Mouse (Mus musculus): ENCODE data around the gene Eps15l1. TPM values are rescaled to one million over a fixed set of nuclear protein-coding genes. Genes with fewer than 3 reads are reported as not detected.

Eps15l1 gene
- polyA plus RNA-seq, 1 experiment from 2014 or later = 53.4 TPM

- no peak overlapping the region for H3K4me3 ChIP-seq (ENCODE audit: inconsistent target)
- no peaks in the 10 kb centered on the region for H3K79me2 ChIP-seq (ENCODE audit: inconsistent target)
- 90% methylated on average over 3 of the region's 3 CpGs for WGBS (ENCODE audit: missing documents)
- no peak overlapping the region for H3K27ac ChIP-seq
- no peaks in the 10 kb centered on the region for H3K36me3 ChIP-seq (ENCODE audit: inconsistent target)
These were observed 108.2 kb downstream of the Eps15l1 start for GRCm38 (mm10) chr8:72312926-72313518.

GRCm38 (mm10) chr8:72310849-72311506 lies 110.3 kb downstream of the Eps15l1 start:
- Histone ChIP-seq H3K27ac (no peak overlapping the region), H3K4me3 (ENCODE audit: inconsistent target) (no peak overlapping the region), H3K36me3 (ENCODE audit: inconsistent target) (no peaks in the 10 kb centered on the region), H3K79me2 (ENCODE audit: inconsistent target) (no peaks in the 10 kb centered on the region)
- 87% methylated on average over 8 of the region's 8 CpGs for WGBS (ENCODE audit: missing documents)

DNA sequence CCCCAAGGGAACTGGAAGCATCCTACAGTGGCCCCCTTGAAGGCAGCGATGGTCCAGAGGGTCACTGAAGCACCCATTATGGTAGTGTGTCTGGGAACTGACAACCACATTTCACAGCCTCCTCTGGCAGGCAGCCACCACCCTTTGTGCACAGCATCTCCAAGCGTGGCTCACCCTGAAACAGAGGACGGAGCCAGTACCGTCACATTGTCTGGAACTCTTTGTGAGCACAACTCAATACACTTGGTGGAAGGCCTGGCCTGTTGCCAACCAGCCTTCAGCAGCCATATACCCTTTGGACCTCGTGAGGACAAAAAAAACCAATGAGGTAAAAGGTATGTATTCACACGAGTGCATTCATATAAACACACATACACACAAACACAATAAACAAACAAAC lies 113.0 kb downstream of the Eps15l1 start:
- Histone ChIP-seq H3K36me3 (ENCODE audit: inconsistent target) (no peaks in the 10 kb centered on the region), H3K79me2 (ENCODE audit: inconsistent target) (no peaks in the 10 kb centered on the region), H3K27ac (no peak overlapping the region), H3K4me3 (ENCODE audit: inconsistent target) (no peak overlapping the region)
- WGBS (ENCODE audit: missing documents) = 84% methylated on average over 6 of the region's 6 CpGs

DNA sequence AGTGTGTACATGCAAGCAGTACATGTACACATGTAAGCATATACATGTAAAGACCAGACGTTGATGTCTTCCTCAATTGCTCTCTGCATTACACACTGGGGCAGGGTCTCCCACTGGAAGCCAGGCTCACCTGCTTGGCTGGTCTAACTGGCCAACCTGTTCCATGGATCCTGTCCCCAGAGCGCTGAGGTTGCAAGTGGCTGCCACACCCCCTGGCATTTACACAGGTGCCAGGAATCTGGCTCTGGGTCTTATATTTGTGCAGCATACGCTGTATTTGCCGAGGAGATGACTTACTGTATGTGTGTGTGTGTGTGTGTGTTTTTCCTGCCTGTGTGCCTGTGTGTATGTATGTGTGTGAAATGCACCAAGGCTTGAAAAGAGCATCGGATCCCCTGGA lies 114.3 kb downstream of the Eps15l1 start:
- no peak overlapping the region for H3K4me3 ChIP-seq (ENCODE audit: inconsistent target)
- 88% methylated on average over 4 of the region's 5 CpGs for WGBS (ENCODE audit: missing documents)
- no peaks in the 10 kb centered on the region for H3K79me2 ChIP-seq (ENCODE audit: inconsistent target)
- H3K36me3 ChIP-seq (ENCODE audit: inconsistent target) = no peaks in the 10 kb centered on the region
- H3K27ac ChIP-seq = no peak overlapping the region

GRCm38 (mm10) chr8:72305210-72305905 lies 115.9 kb downstream of the Eps15l1 start, which contains the start of gene Gm10282:
Gm10282 (minus strand) TSS chr8:72305260.
- Histone ChIP-seq H3K27ac (0 out of 2 replicates have a peak within 1 kb of the TSS, but pooled peaks have one; percentile 21), H3K4me3 (ENCODE audit: inconsistent target) (no peak within 1 kb of the TSS), H3K79me2 (ENCODE audit: inconsistent target) (no peaks in the 10 kb centered on the region), H3K36me3 (ENCODE audit: inconsistent target) (no peaks in the 10 kb centered on the region)
- 90% methylated on average over 7 of the region's 16 CpGs for WGBS (ENCODE audit: missing documents)

DNA sequence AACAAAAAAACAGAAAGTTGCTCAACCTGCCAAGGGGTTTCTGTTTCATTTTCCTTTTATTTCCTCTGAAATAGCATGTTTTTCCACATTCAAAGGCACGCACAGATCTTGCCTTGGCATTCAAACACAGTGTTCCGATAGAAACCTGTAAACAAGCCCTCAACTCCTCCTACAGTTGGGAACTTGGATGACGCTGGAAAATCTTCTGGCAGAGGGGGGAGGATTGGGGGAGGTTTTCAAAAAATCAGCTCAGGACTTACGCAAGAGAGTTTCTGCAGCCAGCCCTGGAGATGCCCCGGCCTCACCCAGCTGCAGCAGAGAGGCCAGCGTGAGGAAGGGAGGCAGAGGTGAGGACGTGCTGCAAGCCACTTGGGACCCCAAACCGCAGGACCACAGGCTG lies 117.6 kb downstream of the Eps15l1 start:
- peak overlapping the region; percentile 19 for H3K4me3 ChIP-seq (ENCODE audit: inconsistent target)
- 3% methylated on average over 8 of the region's 8 CpGs for WGBS (ENCODE audit: missing documents)

DNA sequence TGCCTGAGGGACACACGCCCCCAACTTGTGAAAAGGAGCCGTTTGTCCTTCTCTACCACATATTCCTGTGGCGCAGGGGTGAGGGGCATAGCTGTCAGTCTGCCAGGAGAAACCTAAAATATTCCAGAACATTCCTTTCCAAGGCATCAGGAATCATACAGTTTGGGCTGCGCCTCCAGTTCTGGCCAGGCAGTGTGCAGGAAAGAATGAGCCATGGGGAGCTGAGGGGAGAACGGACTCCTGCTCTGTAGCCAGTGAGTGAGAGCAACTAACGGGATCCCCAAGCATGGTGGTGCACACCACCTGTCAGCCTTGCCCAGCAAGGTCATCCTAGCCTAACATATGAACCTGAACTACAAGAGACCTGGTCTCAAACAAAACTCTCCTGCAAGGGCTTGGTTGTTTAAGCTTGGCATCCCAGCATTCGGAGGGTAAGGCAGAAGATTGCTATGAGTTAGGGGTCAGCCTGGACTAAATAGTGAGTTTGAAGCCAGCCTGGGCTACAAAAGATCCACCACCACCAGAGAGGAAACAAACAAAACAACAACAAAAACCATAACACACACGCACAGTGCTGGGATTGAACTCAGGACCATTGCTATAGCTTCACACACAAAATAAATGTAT lies 118.2 kb downstream of the Eps15l1 start:
- Histone ChIP-seq H3K4me3 (ENCODE audit: inconsistent target) (peak overlapping the region; percentile 19), H3K27ac (peak overlapping the region; percentile 76), H3K79me2 (ENCODE audit: inconsistent target) (no peaks in the 10 kb centered on the region), H3K36me3 (ENCODE audit: inconsistent target) (no peaks in the 10 kb centered on the region)
- WGBS (ENCODE audit: missing documents) = 51% methylated on average over 7 of the region's 8 CpGs

More for the DNA sequence above, 117.6 kb downstream of the Eps15l1 start:
- H3K79me2 ChIP-seq (ENCODE audit: inconsistent target) = no peaks in the 10 kb centered on the region
- H3K36me3 ChIP-seq (ENCODE audit: inconsistent target) = no peaks in the 10 kb centered on the region
- H3K27ac ChIP-seq = peak overlapping the region; percentile 76

GRCm38 (mm10) chr8:72301497-72301896 lies 119.8 kb downstream of the Eps15l1 start:
- WGBS (ENCODE audit: missing documents) = 98% methylated on average over 5 of the region's 5 CpGs
- Histone ChIP-seq H3K79me2 (ENCODE audit: inconsistent target) (no peaks in the 10 kb centered on the region), H3K4me3 (ENCODE audit: inconsistent target) (no peak overlapping the region), H3K27ac (no peak overlapping the region), H3K36me3 (ENCODE audit: inconsistent target) (no peaks in the 10 kb centered on the region)

- no peaks in the 10 kb centered on the region for H3K79me2 ChIP-seq (ENCODE audit: inconsistent target)
- no peak overlapping the region for H3K27ac ChIP-seq
- H3K36me3 ChIP-seq (ENCODE audit: inconsistent target) = no peaks in the 10 kb centered on the region
- 93% methylated on average over 9 of the region's 9 CpGs for WGBS (ENCODE audit: missing documents)
- no peak overlapping the region for H3K4me3 ChIP-seq (ENCODE audit: inconsistent target)
These were observed 120.4 kb downstream of the Eps15l1 start for GRCm38 (mm10) chr8:72300654-72301400.

DNA sequence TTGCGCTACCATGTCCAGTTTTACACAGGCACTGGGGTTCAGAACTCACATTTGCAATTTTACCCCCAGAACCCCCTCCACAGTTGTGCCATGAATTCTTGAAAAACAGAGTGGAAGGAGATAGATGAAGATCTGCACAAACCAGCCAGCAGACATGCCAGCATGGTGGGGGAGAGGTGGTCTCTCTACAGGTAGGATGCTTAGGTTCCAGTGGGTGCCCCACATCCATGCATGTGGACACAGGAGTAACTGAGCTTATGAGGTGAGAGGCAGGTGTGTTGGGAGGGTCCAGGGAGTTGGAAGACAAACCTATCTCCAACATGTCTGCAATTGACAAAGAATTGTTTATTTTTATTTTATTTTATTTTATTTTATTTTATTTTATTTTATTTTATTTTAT lies 122.3 kb downstream of the Eps15l1 start:
- Histone ChIP-seq H3K27ac (no peak overlapping the region), H3K36me3 (ENCODE audit: inconsistent target) (no peaks in the 10 kb centered on the region), H3K79me2 (ENCODE audit: inconsistent target) (no peaks in the 10 kb centered on the region), H3K4me3 (ENCODE audit: inconsistent target) (no peak overlapping the region)
- WGBS (ENCODE audit: missing documents) = 100% methylated on average over 1 of the region's 1 CpGs

GRCm38 (mm10) chr8:72296561-72296960 lies 124.7 kb downstream of the Eps15l1 start:
- Histone ChIP-seq H3K27ac (peak overlapping the region; percentile 91), H3K4me3 (ENCODE audit: inconsistent target) (no peak overlapping the region), H3K79me2 (ENCODE audit: inconsistent target) (no peaks in the 10 kb centered on the region), H3K36me3 (ENCODE audit: inconsistent target) (no peaks in the 10 kb centered on the region)
- 100% methylated on average over 7 of the region's 8 CpGs for WGBS (ENCODE audit: missing documents)

GRCm38 (mm10) chr8:72295679-72296078 lies 125.6 kb downstream of the Eps15l1 start:
- WGBS (ENCODE audit: missing documents) = under 1% methylated on average over 8 of the region's 8 CpGs
- Histone ChIP-seq H3K36me3 (ENCODE audit: inconsistent target) (no peaks in the 10 kb centered on the region), H3K79me2 (ENCODE audit: inconsistent target) (no peaks in the 10 kb centered on the region), H3K4me3 (ENCODE audit: inconsistent target) (no peak overlapping the region), H3K27ac (peak overlapping the region; percentile 91)

- peak overlapping the region; percentile 91 for H3K27ac ChIP-seq
- H3K79me2 ChIP-seq (ENCODE audit: inconsistent target) = no peaks in the 10 kb centered on the region
- H3K4me3 ChIP-seq (ENCODE audit: inconsistent target) = no peak overlapping the region
- no peaks in the 10 kb centered on the region for H3K36me3 ChIP-seq (ENCODE audit: inconsistent target)
- 34% methylated on average over 3 of the region's 3 CpGs for WGBS (ENCODE audit: missing documents)
These were observed 126.1 kb downstream of the Eps15l1 start for GRCm38 (mm10) chr8:72295125-72295524.

GRCm38 (mm10) chr8:72293309-72293708 lies 128.0 kb downstream of the Eps15l1 start:
- Histone ChIP-seq H3K79me2 (ENCODE audit: inconsistent target) (no peaks in the 10 kb centered on the region), H3K27ac (no peak overlapping the region), H3K36me3 (ENCODE audit: inconsistent target) (no peaks in the 10 kb centered on the region), H3K4me3 (ENCODE audit: inconsistent target) (no peak overlapping the region)

Measured in macrophage (primary cell).